Mouse (Mus musculus) hindbrain, embryonic 12.5 days (tissue): ENCODE measurements around the gene Fry. TPM values are rescaled to one million over a fixed set of nuclear protein-coding genes. Genes with fewer than 3 reads are reported as not detected.

ENCODE experiments used
- ATAC-seq: fragments of 200-750 bp; cut with Nextera tagmentation; 2 replicates; pipeline ENCODE4 v1.8.0; 2017; ENCODE audit warnings: moderate TSS enrichment; ENCODE audit not compliant: low FRiP score
- H3K27ac ChIP-seq: fragments of 300-500 bp; sonication (generic); 2 replicates; pipeline ENCODE4 v1.5.1; 2016; ENCODE audit warnings: mild to moderate bottlenecking
- H3K27me3 ChIP-seq: fragments of 300-500 bp; sonication (generic); 2 replicates; pipeline ENCODE4 v1.6.1; 2016; ENCODE audit warnings: mild to moderate bottlenecking
- H3K36me3 ChIP-seq: fragments of 300-500 bp; sonication (generic); 2 replicates; pipeline ENCODE4 v1.6.1; 2016; ENCODE audit warnings: mild to moderate bottlenecking
- H3K4me1 ChIP-seq: fragments of 300-500 bp; sonication (generic); 2 replicates; pipeline ENCODE4 v1.6.1; 2016
- H3K4me2 ChIP-seq: fragments of 300-500 bp; sonication (generic); replicated peaks from 2 replicates; pipeline ENCODE4 v1.6.1; 2016; ENCODE audit warnings: mild to moderate bottlenecking
- H3K4me3 ChIP-seq: fragments of 300-500 bp; sonication (generic); 2 replicates; pipeline ENCODE4 v1.5.1; 2016; ENCODE audit warnings: mild to moderate bottlenecking
- H3K9ac ChIP-seq: fragments of 300-500 bp; sonication (generic); 2 replicates; pipeline ENCODE4 v1.6.1; 2016; ENCODE audit warnings: mild to moderate bottlenecking, moderate library complexity
- H3K9me3 ChIP-seq: fragments of 300-500 bp; sonication (generic); replicated peaks from 2 replicates; pipeline ENCODE4 v1.6.1; 2016; ENCODE audit warnings: mild to moderate bottlenecking
- WGBS: fragments of 180-500 bp; shearing (Covaris S2); methylation state at CpG from one replicate; pipeline ENCODE4 v1.1.7; 2016; 5-methylcytosine and 5-hydroxymethylcytosine counted together
- polyA plus RNA-seq: library from polyadenylated mRNA; unstranded; fragments of >200 nt; fragmentation: Nextera tagmentation; extraction: Ambion mirVana; gene quantifications from 2 replicates; pipeline ENCODE4 v1.2.1, GENCODE M21; 2016

The Fry gene
- polyA plus RNA-seq, 1 experiment from 2014 or later = 27.9 TPM

DNA sequence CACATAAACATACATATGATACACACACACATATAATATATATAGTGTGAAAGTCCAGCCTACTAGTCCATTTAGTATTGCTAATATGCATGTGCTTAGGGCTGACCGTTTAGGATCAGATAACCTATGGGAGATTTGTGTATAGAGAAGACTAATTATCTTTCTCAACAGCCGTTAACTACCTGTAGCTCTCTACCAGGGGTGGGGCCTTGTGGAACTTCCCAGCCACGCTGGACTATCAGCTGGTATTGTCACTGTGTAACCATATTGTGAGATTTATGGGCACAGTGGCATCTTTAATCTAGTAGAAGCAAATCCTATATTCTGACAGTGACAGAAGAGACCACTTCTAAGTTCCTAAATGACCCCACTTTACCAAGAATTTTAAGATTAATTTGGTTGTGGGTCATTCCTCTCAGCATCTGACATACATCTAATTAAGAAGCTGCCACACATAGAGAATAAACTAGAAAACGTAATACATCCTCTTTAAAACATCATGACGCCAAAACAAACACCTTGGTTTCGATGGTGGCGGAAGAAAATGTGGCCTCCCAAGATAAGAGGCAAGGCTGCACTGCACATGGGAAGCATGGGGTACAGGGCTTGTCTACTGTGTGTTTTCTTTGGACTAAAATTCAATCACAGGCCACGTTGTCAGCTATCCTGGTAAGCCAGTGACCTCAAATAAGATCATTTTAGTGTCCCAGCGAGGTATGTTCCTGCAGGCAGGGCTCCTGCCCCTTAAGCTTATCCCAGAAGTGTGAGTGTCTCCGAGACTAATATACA lies 271.3 kb downstream of the Fry start:
- 79% methylated on average over 10 of the region's 10 CpGs for WGBS
- H3K4me1 ChIP-seq = 0 out of 2 replicates have a peak, but pooled peaks cover 3% of the 10 kb centered on the region
- ATAC-seq = no peak

DNA sequence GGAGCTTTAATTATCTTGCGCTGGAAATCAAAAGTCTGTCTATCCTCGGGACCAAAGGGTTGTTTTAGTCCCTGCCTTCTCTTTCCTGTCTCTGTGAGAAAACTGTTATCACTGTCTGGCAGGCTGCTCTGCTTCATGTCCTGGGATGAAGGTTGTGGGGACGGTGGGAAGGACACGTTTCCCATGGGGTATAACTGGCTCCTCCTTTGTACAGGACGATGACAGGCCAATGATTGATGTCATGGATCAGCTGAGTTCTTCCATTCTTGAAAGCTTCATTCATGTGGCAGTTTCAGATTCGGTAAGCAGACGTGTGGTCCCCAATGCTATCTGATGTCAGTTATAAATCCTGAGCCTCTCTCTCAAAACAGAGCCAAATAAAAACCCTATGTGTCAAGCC lies 272.0 kb downstream of the Fry start:
- H3K9me3 ChIP-seq = peaks cover 13% of the 10 kb centered on the region; the same call in 1 of the 2 replicates
- H3K36me3 ChIP-seq = peaks cover 34% of the 10 kb centered on the region
- H3K9ac ChIP-seq = no peak overlapping the region
- no peaks in the 10 kb centered on the region for H3K27me3 ChIP-seq
- 55% methylated on average over 7 of the region's 7 CpGs for WGBS
- H3K4me3 ChIP-seq = no peak overlapping the region
- 0 out of 2 replicates have a peak, but pooled peaks cover 3% of the 10 kb centered on the region for H3K4me1 ChIP-seq
- no peak overlapping the region for H3K4me2 ChIP-seq
- no peak for ATAC-seq
- H3K27ac ChIP-seq = no peak overlapping the region

More for the DNA sequence above, 271.3 kb downstream of the Fry start:
- Histone ChIP-seq H3K9me3 (peaks cover 11% of the 10 kb centered on the region; the same call in 1 of the 2 replicates), H3K4me3 (no peak overlapping the region), H3K4me2 (no peak overlapping the region), H3K36me3 (peaks cover 30% of the 10 kb centered on the region), H3K27me3 (no peaks in the 10 kb centered on the region), H3K9ac (no peak overlapping the region), H3K27ac (no peak overlapping the region)

DNA sequence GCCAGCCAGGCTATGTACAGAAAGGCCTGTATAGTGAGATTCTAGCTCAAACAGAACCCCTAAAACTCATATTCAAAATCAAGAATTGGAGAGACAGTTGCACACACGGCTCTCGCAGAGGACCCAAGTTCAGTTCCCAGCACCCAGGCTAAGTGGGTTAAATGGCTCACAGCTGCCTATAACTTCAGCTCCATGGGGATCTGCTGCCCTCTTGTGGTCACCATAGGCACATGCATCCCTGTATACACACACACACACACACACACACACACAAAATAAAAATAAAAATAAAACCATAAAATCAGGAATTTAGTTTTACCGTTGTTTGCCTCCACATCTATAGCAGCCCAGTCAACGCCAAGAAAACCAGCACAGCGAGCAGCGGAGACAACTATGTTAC lies 276.2 kb downstream of the Fry start:
- H3K27ac ChIP-seq = no peak overlapping the region
- H3K9ac ChIP-seq = no peak overlapping the region
- H3K4me1 ChIP-seq = no peaks in the 10 kb centered on the region
- H3K4me3 ChIP-seq = no peak overlapping the region
- no peaks in the 10 kb centered on the region for H3K27me3 ChIP-seq
- H3K36me3 ChIP-seq = peaks cover 30% of the 10 kb centered on the region
- no peak overlapping the region for H3K4me2 ChIP-seq
- WGBS = 98% methylated on average over 6 of the region's 6 CpGs
- ATAC-seq = no peak
- peaks cover 13% of the 10 kb centered on the region; the same call in 1 of the 2 replicates for H3K9me3 ChIP-seq

DNA sequence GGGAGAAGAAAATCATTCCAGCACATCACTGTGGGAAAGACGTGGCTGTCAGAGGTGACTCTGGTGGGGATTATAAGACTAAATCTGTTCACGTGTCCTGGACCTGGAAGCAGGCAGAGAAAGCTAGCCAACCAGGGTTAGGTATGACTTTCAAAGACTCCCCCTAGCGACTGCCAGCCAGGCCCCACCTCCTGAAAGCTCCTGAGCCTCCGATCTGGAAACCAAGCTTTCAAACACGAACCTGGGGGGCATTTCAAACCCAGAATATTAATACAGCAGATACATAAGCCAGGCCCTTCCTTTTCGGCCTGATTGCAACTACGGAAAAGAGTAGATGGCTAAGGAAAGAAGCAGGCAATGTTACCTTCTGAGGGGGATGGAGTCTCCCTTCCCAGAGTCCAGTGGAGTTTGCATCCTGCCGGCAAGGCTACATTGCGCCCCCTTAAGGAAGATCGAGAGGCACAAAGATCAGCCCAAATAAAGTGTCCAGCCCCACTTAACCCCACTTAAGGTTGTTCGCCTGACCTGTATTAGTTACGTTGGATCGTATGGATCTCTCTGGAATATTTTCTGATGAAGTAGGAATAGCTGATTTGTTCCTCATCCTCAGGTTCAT lies 284.5 kb downstream of the Fry start:
- Histone ChIP-seq H3K36me3 (peaks cover 40% of the 10 kb centered on the region), H3K9ac (no peak overlapping the region), H3K4me1 (no peaks in the 10 kb centered on the region), H3K4me3 (no peak overlapping the region), H3K4me2 (0 out of 2 replicates have a peak overlapping the region, but pooled peaks have one; percentile 4), H3K27me3 (no peaks in the 10 kb centered on the region), H3K9me3 (no peaks in the 10 kb centered on the region), H3K27ac (no peak overlapping the region)
- no peak for ATAC-seq
- 27% methylated on average over 13 of the region's 13 CpGs for WGBS

DNA sequence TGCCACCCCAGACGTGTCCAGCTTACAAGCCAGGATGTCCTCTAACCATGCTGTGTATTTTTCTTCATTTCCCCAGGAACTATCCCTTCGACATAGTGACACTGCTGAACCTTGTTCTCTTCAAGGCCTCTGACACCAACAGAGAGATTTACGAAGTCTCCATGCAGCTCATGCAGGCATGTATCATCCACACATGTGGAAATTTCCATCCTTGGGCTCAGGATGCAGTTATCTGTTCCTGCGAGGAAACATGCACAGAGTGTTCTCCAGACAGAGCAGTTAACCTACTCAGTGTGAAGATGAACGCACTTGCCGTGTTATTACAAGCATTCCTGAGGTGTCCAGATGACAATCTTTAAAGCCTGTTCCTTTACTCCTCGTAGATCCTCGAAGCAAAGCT lies 286.4 kb downstream of the Fry start:
- Histone ChIP-seq H3K4me1 (no peaks in the 10 kb centered on the region), H3K4me2 (no peak overlapping the region), H3K36me3 (peaks cover 37% of the 10 kb centered on the region), H3K9me3 (no peaks in the 10 kb centered on the region), H3K27ac (no peak overlapping the region), H3K9ac (no peak overlapping the region), H3K27me3 (no peaks in the 10 kb centered on the region), H3K4me3 (no peak overlapping the region)
- 77% methylated on average over 8 of the region's 8 CpGs for WGBS
- no peak for ATAC-seq

DNA sequence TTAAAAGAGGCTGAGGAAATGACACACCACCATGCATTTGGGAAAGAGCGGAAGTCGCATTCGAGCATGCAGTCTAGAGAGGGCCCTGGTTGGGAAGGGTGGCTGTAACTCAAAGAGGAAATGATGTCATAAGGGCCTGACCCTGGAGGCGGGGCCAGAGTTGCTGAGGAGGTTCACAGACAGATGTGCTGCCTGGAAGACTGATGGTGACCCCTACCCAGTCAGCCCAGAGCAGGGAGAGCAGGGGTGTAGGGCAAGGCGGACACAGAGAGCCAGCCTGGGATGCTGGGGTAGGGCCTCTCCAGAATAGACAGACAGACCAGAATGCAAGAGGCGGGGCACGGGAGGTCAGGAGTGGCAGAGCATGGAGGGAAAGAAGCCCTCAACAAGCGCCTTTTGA lies 290.5 kb downstream of the Fry start:
- H3K36me3 ChIP-seq = peaks cover 24% of the 10 kb centered on the region

DNA sequence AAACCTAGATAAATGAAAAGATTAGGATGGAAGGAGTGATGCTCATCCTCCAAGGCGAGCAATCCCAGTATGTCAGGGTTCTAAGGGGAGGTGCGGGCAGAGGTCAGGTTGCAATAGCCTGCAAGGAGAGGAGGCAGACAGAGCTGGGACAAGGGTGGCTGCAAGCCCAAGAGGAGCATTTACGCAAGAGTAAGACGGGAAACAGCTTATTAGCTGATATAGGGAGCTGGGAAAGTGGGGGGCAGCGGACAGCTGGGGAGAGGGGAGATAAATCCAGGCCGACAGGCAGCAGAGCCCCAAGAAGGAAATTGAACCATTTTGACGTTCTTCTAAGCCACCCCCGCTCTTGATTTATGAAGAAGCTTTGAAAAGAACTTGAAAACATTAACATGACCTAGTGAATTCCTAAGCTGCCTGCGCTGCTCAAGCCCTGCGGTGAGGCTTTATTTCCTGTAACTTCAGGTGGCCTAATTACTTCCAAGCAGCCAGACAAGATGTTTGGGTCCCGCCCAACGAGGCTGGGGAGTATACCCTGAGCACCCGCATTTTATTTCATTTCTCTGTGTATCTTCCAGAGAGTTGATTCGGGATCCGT lies 291.1 kb downstream of the Fry start:
- no peaks in the 10 kb centered on the region for H3K4me1 ChIP-seq
- H3K27me3 ChIP-seq = no peaks in the 10 kb centered on the region
- H3K9ac ChIP-seq = no peak overlapping the region
- H3K4me3 ChIP-seq = no peak overlapping the region
- 63% methylated on average over 15 of the region's 15 CpGs for WGBS
- ATAC-seq = no peak
- H3K36me3 ChIP-seq = peaks cover 27% of the 10 kb centered on the region
- 0 out of 2 replicates have a peak, but pooled peaks cover 3% of the 10 kb centered on the region for H3K9me3 ChIP-seq
- no peak overlapping the region for H3K4me2 ChIP-seq
- H3K27ac ChIP-seq = no peak overlapping the region

More for the DNA sequence above, 290.5 kb downstream of the Fry start:
- no peaks in the 10 kb centered on the region for H3K9me3 ChIP-seq
- H3K27ac ChIP-seq = no peak overlapping the region
- H3K4me1 ChIP-seq = no peaks in the 10 kb centered on the region
- ATAC-seq = no peak
- WGBS = 77% methylated on average over 8 of the region's 8 CpGs
- no peak overlapping the region for H3K9ac ChIP-seq
- H3K27me3 ChIP-seq = no peaks in the 10 kb centered on the region
- no peak overlapping the region for H3K4me3 ChIP-seq
- H3K4me2 ChIP-seq = no peak overlapping the region

DNA sequence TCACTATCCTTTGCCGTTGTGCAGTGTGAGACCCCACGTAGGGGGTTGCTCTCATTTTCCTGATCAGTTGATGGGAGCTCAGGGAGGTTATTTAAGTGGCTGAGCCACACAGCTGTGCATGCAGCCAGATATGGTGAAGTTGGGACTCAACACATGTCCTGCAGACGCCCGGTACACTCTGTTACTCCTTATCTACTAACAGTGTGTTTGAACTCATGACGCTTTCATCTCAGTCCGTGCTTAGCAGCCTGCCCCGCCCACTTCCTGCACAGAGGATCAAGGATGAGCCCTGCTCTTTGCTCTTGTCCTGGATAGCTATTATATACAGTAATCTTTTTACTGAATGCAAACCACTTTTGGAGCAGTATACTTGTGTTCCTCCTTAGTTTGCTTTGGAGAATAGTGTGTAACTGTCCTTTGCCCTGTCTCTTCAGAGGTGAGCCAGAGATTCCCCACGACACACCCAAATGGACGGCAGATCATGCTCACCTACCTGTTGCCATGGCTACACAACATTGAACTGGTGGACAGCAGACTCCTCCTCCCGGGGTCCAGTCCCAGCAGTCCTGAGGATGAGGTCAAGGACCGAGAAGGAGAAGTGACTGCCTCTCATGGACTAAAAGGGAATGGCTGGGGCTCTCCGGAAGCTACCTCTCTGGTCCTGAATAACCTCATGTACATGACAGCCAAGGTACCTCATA lies 294.5 kb downstream of the Fry start:
- Histone ChIP-seq H3K4me1 (no peaks in the 10 kb centered on the region), H3K4me3 (no peak overlapping the region), H3K9ac (no peak overlapping the region), H3K27ac (no peak overlapping the region), H3K9me3 (0 out of 2 replicates have a peak, but pooled peaks cover 10% of the 10 kb centered on the region), H3K27me3 (no peaks in the 10 kb centered on the region), H3K4me2 (no peak overlapping the region), H3K36me3 (peaks cover 32% of the 10 kb centered on the region)
- ATAC-seq = no peak
- 82% methylated on average over 12 of the region's 12 CpGs for WGBS

DNA sequence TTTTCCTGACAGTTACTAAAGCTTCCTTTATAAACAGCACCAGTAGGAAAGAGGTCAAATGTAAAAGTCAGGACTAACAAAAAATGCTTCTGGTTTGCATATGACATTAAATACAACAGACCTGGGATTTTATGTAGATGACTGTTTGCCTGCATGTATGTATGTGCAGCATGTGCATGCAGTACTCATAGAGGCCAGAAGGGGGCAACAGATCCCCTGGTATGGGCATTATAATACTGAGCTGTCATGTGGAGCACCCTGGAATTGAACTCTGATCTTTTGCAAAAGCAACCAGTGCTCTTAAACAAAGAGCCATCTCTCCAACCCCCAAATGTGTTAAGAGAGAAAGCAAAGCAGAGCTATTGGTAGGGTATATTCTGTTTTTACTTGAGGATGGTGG lies 296.4 kb downstream of the Fry start:
- no peak overlapping the region for H3K4me3 ChIP-seq
- H3K36me3 ChIP-seq = peaks cover 41% of the 10 kb centered on the region
- no peaks in the 10 kb centered on the region for H3K27me3 ChIP-seq
- H3K9me3 ChIP-seq = 0 out of 2 replicates have a peak, but pooled peaks cover 10% of the 10 kb centered on the region
- H3K4me2 ChIP-seq = no peak overlapping the region
- H3K4me1 ChIP-seq = no peaks in the 10 kb centered on the region
- ATAC-seq = no peak
- no peak overlapping the region for H3K9ac ChIP-seq
- H3K27ac ChIP-seq = no peak overlapping the region

DNA sequence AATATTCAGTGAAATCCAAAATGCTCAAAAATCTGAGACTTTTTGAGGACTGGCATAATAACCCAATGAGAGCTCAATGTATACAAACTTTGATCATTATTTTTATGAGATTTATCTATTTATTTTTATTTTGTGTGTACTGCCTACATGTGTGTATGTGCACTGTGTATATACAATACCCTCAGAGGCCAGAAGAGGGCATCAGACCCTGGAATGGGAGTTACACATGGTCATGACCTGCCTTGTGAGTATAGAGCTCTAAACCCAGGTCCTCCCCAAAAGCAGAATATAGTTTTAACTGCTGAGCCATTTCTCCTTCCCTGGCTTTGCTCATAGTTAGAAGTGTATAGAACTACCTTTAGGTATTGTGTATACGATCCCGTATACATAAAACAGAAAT lies 298.8 kb downstream of the Fry start:
- H3K9ac ChIP-seq = no peak overlapping the region
- no peak overlapping the region for H3K4me2 ChIP-seq
- H3K4me3 ChIP-seq = no peak overlapping the region
- peaks cover 49% of the 10 kb centered on the region for H3K36me3 ChIP-seq
- H3K27me3 ChIP-seq = no peaks in the 10 kb centered on the region
- H3K4me1 ChIP-seq = no peaks in the 10 kb centered on the region
- 98% methylated on average over 2 of the region's 2 CpGs for WGBS
- ATAC-seq = no peak
- 0 out of 2 replicates have a peak, but pooled peaks cover 10% of the 10 kb centered on the region for H3K9me3 ChIP-seq
- H3K27ac ChIP-seq = no peak overlapping the region

DNA sequence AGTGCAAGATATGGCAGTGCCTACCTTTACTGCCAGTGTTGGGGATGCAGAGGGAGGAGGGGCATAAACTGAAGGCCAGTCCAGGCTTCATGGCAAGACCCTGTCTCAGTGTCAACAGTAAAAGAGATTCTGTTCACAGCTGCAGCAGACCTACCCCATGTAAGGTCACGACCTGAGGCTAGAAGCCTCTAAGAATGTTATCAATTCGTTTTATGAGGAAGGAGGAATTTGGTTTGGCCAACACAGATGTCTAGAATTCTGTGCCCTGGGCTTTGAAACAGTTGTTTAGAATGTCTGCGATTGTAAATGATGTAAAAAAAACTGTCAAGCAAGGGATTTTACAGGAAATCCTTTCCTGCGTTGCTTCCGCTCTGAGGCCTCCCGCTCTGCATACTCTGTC lies 299.6 kb downstream of the Fry start:
- Histone ChIP-seq H3K4me3 (no peak overlapping the region), H3K4me2 (no peak overlapping the region), H3K27ac (no peak overlapping the region), H3K9me3 (0 out of 2 replicates have a peak, but pooled peaks cover 10% of the 10 kb centered on the region), H3K4me1 (no peaks in the 10 kb centered on the region), H3K36me3 (peaks cover 56% of the 10 kb centered on the region), H3K27me3 (no peaks in the 10 kb centered on the region), H3K9ac (no peak overlapping the region)
- ATAC-seq = no peak
- 59% methylated on average over 6 of the region's 6 CpGs for WGBS

DNA sequence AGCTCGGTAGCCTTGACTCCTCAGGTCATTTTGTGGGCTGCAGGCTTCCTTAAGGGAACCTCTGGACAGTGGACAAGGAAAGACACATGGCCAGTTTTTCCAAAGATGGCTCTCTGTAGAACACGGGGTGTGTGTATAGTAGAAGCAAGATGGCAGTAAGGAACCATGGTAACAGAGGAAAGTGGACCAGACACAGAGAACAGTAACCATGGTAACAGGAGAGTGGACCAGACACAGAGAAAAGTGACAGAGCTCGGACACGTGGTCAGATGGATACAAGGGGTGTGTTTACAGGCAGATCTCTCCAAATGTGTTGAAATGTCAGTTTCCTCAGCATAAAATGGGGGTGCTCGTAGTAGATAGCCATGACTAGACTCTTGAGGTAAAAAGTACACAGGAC lies 306.6 kb downstream of the Fry start:
- H3K27ac ChIP-seq = no peak overlapping the region
- no peaks in the 10 kb centered on the region for H3K4me1 ChIP-seq
- no peak overlapping the region for H3K4me3 ChIP-seq
- ATAC-seq = no peak
- H3K27me3 ChIP-seq = no peaks in the 10 kb centered on the region
- no peaks in the 10 kb centered on the region for H3K9me3 ChIP-seq
- H3K4me2 ChIP-seq = no peak overlapping the region
- H3K9ac ChIP-seq = no peak overlapping the region
- 83% methylated on average over 5 of the region's 5 CpGs for WGBS
- peaks cover 37% of the 10 kb centered on the region for H3K36me3 ChIP-seq
